Mouse (Mus musculus): Measurements from ENCODE around the gene Lhfp. TPM values are rescaled to one million over a fixed set of nuclear protein-coding genes. Genes with fewer than 3 reads are reported as not detected.
A peak's percentile ranks its signal among the peaks of the same experiment; 100 is the strongest.
"Not testable (repeated sequence)": the region's sequence is repeated elsewhere in the genome, so short reads cannot be mapped to it uniquely, and the experiment has no call there.

The Lhfp gene
- polyA plus RNA-seq, 1 experiment from 2014 or later, result 109 TPM

DNA sequence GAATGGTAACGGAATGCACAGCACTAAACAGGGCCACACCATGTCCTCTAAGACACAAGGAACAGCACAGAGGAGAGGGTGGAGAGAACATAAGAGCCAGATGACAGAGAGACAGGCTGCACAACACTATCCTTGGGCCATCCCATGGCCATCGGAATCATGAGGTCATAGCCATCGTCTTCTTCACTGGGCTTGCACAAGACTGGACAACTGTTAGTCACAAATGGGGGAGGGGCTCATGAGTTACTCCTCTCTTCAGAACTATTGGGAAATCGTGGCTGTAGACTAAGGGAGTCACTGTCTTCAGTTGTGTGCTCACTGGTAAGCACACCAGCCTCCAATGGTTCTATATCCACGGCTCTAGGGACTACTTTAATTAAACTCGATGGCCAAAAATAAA is 224.8 kb downstream of the Lhfp start:
- 88% methylated on average over 6 of the region's 6 CpGs for WGBS
- Histone ChIP-seq H3K36me3 (0 out of 2 replicates have a peak, but pooled peaks cover 2% of the 10 kb centered on the region), H3K27ac (no peak overlapping the region), H3K4me2 (no peak overlapping the region), H3K4me1 (no peaks in the 10 kb centered on the region), H3K9ac (no peak overlapping the region), H3K9me3 (no peaks in the 10 kb centered on the region), H3K27me3 (no peaks in the 10 kb centered on the region), H3K4me3 (no peak overlapping the region)
- ATAC-seq (ENCODE audit: insufficient number of reproducible peaks, low FRiP score, low TSS enrichment, low read depth), result no peak

DNA sequence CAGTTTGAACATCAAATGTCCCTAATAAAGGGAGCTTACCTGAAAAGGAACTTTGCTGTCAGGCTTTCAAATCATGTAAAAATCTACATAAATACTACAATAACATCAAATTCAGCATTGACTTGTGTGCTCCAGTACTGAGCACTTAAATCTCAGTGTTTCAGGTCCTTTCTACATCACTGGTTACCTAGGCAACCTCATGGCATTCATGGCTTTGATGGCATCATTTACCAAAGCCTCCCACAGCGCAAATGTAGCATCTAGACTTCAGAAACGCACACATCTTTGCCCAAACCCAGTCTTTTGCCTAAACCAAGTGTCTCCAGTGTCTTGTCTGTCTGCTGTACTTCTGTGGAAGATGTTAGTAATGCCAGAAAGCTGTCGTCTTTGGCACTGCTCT is 225.7 kb downstream of the Lhfp start:
- Histone ChIP-seq H3K36me3 (0 out of 2 replicates have a peak, but pooled peaks cover 2% of the 10 kb centered on the region), H3K9ac (no peak overlapping the region), H3K27me3 (no peaks in the 10 kb centered on the region), H3K4me2 (no peak overlapping the region), H3K27ac (no peak overlapping the region), H3K4me1 (no peaks in the 10 kb centered on the region), H3K4me3 (no peak overlapping the region), H3K9me3 (no peaks in the 10 kb centered on the region)
- no peak for ATAC-seq (ENCODE audit: insufficient number of reproducible peaks, low FRiP score, low TSS enrichment, low read depth)
- whole genome bisulfite sequencing, result 75% methylated on average over 3 of the region's 3 CpGs

DNA sequence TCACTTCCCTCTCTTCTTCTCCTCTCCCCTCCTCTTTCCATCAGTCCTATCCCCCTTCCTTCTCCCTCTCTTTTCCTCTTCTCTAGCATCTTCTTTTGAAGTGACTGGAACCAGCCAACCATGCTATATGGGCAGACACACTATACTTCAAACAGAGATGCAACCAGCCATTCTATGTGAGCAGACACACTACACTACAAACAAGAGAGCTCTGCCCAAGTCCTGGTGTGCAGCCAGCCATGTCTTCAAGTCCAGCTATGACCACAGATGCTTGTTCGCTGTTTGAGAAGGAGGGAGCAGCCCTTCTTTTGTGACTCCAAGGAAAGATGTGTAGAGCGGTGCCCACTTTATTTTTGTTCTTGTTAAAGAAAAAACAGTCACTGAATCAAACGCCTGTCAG is 231.9 kb downstream of the Lhfp start:
- H3K27me3 ChIP-seq, result no peaks in the 10 kb centered on the region
- H3K9me3 ChIP-seq, result no peaks in the 10 kb centered on the region
- no peak overlapping the region for H3K4me3 ChIP-seq
- H3K4me2 ChIP-seq, result no peak overlapping the region
- no peaks in the 10 kb centered on the region for H3K36me3 ChIP-seq
- H3K27ac ChIP-seq, result no peak overlapping the region
- no peak for ATAC-seq (ENCODE audit: insufficient number of reproducible peaks, low FRiP score, low TSS enrichment, low read depth)
- no peaks in the 10 kb centered on the region for H3K4me1 ChIP-seq
- 85% methylated on average over 3 of the region's 3 CpGs for WGBS
- no peak overlapping the region for H3K9ac ChIP-seq

DNA sequence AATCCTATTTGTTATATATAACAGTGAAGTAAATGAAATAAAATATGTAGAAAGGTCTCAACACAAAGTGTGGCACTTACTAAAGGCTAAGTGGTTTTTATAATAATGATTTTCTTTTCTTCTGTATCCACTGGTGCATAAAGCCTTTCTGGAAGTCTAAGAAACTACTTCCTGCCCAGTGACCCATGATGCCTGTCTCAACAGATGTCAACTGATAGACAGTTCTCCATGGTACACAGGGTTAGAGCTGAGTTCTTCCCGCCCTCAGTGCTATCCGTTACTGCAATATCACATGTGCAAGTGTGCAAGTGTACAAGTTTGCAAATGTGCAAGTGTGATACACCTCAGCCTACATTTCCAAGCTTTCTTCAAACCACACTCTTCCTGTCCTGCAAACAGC is 236.7 kb downstream of the Lhfp start:
- Histone ChIP-seq H3K4me1 (no peaks in the 10 kb centered on the region), H3K36me3 (no peaks in the 10 kb centered on the region), H3K9ac (no peak overlapping the region), H3K4me3 (no peak overlapping the region), H3K4me2 (no peak overlapping the region), H3K27me3 (no peaks in the 10 kb centered on the region), H3K27ac (no peak overlapping the region), H3K9me3 (no peaks in the 10 kb centered on the region)
- 94% methylated on average over 2 of the region's 2 CpGs for WGBS
- no peak for ATAC-seq (ENCODE audit: insufficient number of reproducible peaks, low FRiP score, low TSS enrichment, low read depth)

DNA sequence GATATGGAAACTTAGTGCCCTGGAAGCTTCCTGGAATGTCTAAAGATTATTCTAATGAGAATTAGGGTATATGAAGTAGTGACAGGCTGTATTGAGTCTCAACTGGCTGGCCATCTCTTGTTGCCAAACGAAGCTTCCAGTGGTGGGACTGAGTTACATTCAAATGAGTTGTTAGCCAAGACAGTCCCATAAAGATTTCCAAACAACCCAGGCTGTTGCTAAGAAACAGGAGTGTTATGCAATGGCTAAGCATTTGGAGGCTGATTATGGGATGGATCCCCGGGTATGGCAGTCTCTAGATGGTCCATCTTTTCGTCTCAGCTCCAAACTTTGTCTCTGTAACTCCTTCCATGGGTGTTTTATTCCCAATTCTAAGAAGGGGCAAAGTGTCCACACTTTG is 240.7 kb downstream of the Lhfp start:
- not testable (repeated sequence) for H3K4me1 ChIP-seq; H3K4me3 ChIP-seq; H3K27me3 ChIP-seq; ATAC-seq (ENCODE audit: insufficient number of reproducible peaks, low FRiP score, low TSS enrichment, low read depth); H3K9me3 ChIP-seq; H3K4me2 ChIP-seq; H3K36me3 ChIP-seq; H3K27ac ChIP-seq; H3K9ac ChIP-seq
- WGBS, result 79% methylated on average over 3 of the region's 3 CpGs

DNA sequence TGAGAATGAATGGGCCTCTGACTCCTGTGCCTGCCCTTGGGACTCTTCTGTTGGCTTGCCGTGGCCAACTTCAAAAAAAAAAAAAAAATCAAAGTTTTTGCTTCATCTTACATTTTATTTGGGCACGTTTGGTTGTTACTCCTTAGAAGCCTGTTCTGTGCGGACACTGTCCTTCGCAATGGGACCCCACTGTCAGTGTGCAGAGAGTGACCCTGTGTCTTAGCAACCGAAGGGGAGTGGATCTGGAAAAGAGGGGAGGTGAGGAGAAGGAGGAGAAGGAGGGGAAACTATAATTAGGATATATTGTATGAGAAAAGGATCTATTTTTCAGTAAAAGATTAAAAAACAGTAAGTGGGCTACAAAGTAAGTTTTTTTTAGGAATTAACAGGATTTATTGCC is 242.7 kb downstream of the Lhfp start:
- Histone ChIP-seq H3K9ac (no peak overlapping the region), H3K27me3 (no peaks in the 10 kb centered on the region), H3K36me3 (no peaks in the 10 kb centered on the region), H3K4me2 (no peak overlapping the region), H3K27ac (no peak overlapping the region), H3K4me1 (no peaks in the 10 kb centered on the region), H3K9me3 (no peaks in the 10 kb centered on the region), H3K4me3 (no peak overlapping the region)
- 81% methylated on average over 5 of the region's 5 CpGs for WGBS
- no peak for ATAC-seq (ENCODE audit: insufficient number of reproducible peaks, low FRiP score, low TSS enrichment, low read depth)

DNA sequence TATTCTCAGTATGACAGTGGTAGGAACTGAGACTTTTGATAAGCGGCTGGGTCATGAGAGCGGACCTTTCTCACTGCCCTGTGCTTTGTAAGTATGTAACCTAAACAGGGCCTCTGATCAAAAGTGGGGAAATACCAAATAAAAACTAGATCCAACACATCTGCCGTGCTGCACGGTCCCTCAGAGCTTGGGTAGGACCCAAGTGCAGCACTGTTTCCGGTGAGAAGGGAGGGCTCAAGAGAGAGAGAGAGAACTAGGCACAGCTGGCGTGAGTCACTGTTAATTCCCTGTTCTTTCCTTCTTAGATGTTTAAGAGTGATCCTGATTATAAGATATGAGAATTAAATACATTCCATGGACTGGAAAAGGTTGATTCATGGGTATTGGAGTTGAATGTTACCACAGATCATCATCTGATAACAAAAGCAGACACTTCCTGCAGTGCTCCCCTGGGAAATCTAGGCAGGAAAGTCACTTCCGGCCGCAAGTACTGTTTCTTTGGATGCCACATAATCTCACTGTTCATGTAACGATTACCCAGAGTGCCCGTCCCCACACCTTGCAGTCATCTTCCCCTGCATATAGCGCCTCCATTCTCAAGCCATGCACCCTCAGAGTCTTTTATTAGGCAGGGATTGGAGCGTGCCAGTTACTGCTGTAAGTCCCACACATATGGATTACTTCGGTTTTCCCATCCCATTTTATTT is 243.3 kb downstream of the Lhfp start:
- H3K27ac ChIP-seq, result no peak overlapping the region
- H3K4me3 ChIP-seq, result no peak overlapping the region
- ATAC-seq (ENCODE audit: insufficient number of reproducible peaks, low FRiP score, low TSS enrichment, low read depth), result no peak
- no peak overlapping the region for H3K4me2 ChIP-seq
- peaks cover under 1% of the 10 kb centered on the region; the same call in 1 of the 2 replicates for H3K4me1 ChIP-seq
- H3K9me3 ChIP-seq, result no peaks in the 10 kb centered on the region
- H3K27me3 ChIP-seq, result no peaks in the 10 kb centered on the region
- H3K9ac ChIP-seq, result no peak overlapping the region
- H3K36me3 ChIP-seq, result no peaks in the 10 kb centered on the region
- WGBS, result 59% methylated on average over 13 of the region's 13 CpGs

DNA sequence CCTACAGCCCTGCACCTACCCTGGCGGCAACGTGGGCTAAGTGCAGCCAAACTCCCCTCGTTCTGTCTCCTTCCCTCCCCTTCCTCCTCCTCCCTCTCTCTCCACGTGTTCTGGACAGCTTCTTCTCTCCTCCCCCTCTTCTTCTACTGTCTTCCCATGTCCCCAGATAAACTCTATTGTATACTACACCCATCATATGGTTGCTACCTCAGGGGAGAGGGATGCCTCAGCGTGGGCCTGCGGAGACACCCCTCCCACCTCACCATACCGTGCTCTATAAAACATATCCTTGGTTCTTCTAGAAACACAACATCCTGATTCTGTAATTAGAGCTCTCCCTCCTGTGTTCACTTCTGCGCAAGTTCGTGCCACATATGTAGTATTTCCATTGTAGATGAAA is 247.3 kb downstream of the Lhfp start:
- Histone ChIP-seq H3K36me3 (no peaks in the 10 kb centered on the region), H3K4me3 (no peak overlapping the region), H3K27me3 (no peaks in the 10 kb centered on the region), H3K9ac (no peak overlapping the region), H3K9me3 (no peaks in the 10 kb centered on the region), H3K4me2 (no peak overlapping the region), H3K27ac (no peak overlapping the region), H3K4me1 (peaks cover 9% of the 10 kb centered on the region)
- no peak for ATAC-seq (ENCODE audit: insufficient number of reproducible peaks, low FRiP score, low TSS enrichment, low read depth)
- 53% methylated on average over 9 of the region's 9 CpGs for WGBS

DNA sequence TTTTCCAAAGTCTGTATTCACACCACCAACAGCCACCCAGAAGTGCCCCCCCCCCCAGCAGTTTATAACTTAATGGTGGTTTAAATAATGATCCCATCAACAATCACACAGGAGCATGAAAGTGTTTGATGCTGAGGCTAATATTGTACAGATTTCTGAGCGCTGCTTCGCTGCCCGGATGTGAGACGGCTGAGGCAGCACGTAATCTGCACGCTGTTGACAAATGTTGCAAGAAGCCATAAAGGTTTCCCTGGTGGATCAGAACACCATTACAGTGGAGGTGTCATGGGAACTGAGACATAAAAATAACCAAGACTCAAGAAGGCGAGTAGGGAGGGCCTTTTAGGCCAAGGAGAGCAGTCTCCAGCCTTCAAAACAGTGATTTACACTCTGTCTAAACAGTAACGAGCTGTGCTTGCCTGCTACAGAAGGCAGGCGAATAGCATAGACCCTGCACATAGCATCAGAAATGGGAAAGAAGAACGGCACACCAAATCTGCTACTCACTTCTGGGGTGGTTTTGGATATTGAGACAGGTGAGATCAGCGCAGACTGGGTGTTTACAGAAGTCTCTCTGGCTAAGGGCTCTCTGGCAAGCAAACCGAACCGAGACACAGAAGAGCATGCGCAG is 248.4 kb downstream of the Lhfp start:
- Histone ChIP-seq H3K27me3 (no peaks in the 10 kb centered on the region), H3K9ac (no peak overlapping the region), H3K4me2 (no peak overlapping the region), H3K4me1 (peaks cover 9% of the 10 kb centered on the region), H3K36me3 (no peaks in the 10 kb centered on the region), H3K9me3 (no peaks in the 10 kb centered on the region), H3K4me3 (no peak overlapping the region), H3K27ac (peak overlapping the region; percentile 4; the same call in 1 of the 2 replicates)
- no peak for ATAC-seq (ENCODE audit: insufficient number of reproducible peaks, low FRiP score, low TSS enrichment, low read depth)
- WGBS, result 52% methylated on average over 14 of the region's 14 CpGs

DNA sequence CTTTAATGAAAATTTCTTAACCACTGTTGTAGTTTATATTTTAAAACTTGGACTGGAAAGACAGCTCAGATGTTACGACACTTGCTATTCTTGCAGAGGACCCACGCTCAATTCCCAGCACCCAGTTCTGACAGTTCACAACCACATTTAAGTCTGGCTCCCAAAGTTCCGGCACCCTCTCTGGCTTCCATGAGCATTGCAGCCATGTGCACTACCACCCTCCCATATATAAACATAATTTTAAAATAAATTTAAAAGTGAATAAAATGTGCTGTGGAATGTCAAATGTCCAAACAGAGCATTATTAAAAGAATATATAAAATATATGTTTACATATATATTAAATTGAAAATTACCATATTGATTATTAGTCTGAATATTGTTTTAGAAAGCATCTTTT is 249.9 kb downstream of the Lhfp start:
- peaks cover 9% of the 10 kb centered on the region for H3K4me1 ChIP-seq
- H3K36me3 ChIP-seq, result no peaks in the 10 kb centered on the region
- H3K9ac ChIP-seq, result no peak overlapping the region
- H3K27ac ChIP-seq, result no peak overlapping the region
- no peak overlapping the region for H3K4me3 ChIP-seq
- 96% methylated on average over 3 of the region's 3 CpGs for WGBS
- H3K9me3 ChIP-seq, result no peaks in the 10 kb centered on the region
- no peaks in the 10 kb centered on the region for H3K27me3 ChIP-seq
- no peak for ATAC-seq (ENCODE audit: insufficient number of reproducible peaks, low FRiP score, low TSS enrichment, low read depth)
- H3K4me2 ChIP-seq, result no peak overlapping the region

DNA sequence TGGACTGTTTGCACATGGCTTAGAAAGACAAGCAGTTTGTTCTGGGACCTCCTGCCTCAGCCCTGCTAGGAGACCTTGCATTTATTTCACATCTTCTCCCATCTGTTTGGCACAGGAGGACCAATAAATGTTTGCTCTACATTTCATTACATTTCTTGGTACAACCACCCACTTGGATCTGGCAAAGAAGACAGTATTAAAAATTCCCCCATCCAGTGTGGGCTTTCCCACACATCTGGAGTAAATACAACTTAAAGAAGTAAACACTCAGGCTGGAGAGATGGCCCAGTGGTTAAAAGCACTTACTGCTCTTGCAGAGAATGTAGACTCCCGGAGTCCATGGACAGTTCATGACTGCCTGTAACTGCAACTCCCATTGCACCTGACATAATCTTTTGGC is 250.6 kb downstream of the Lhfp start:
- Histone ChIP-seq H3K4me1 (peaks cover 9% of the 10 kb centered on the region), H3K27ac (no peak overlapping the region), H3K4me3 (no peak overlapping the region), H3K9ac (no peak overlapping the region), H3K36me3 (no peaks in the 10 kb centered on the region), H3K4me2 (no peak overlapping the region), H3K27me3 (no peaks in the 10 kb centered on the region), H3K9me3 (no peaks in the 10 kb centered on the region)
- ATAC-seq (ENCODE audit: insufficient number of reproducible peaks, low FRiP score, low TSS enrichment, low read depth), result peak; percentile 77; the same call in 1 of the 2 replicates
- WGBS, result 40% methylated on average over 1 of the region's 1 CpGs

DNA sequence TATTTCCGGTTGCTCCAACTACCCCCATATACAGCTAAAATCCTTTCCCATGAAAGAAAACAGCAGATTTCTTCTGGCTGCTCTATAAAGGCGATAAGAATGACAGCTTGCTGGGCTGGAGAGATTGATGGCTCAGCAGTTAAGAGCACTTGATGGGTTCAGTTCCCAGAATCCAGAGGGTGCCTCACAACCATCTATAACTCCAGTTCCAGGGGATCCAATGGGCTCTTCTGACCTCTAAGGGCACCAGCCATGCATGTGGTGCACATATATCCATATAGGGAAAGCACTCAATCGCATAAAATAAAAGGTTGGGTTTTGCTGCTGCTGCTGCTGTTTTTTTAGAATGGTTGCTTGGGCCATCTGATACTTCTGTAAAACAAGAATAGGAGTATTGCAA is 251.1 kb downstream of the Lhfp start:
- no peak overlapping the region for H3K9ac ChIP-seq
- WGBS, result 64% methylated on average over 3 of the region's 3 CpGs
- no peaks in the 10 kb centered on the region for H3K9me3 ChIP-seq
- H3K4me1 ChIP-seq, result peaks cover 9% of the 10 kb centered on the region
- no peak overlapping the region for H3K4me3 ChIP-seq
- H3K4me2 ChIP-seq, result no peak overlapping the region
- no peak for ATAC-seq (ENCODE audit: insufficient number of reproducible peaks, low FRiP score, low TSS enrichment, low read depth)
- no peaks in the 10 kb centered on the region for H3K36me3 ChIP-seq
- no peak overlapping the region for H3K27ac ChIP-seq
- H3K27me3 ChIP-seq, result no peaks in the 10 kb centered on the region

All from limb, embryonic 15.5 days (tissue).